Mouse (Mus musculus) stomach, embryonic 16.5 days (tissue): ENCODE data around the gene Man2a2. TPM values are rescaled to one million over a fixed set of nuclear protein-coding genes. Genes with fewer than 3 reads are reported as not detected.

Experiments
- ATAC-seq: fragments of 200-750 bp; cut with Nextera tagmentation; 2 replicates; pipeline ENCODE4 v1.8.0; 2017; ENCODE audit warnings: moderate number of reproducible peaks, moderate TSS enrichment; ENCODE audit not compliant: insufficient read depth, low FRiP score
- H3K27ac ChIP-seq: fragments of 300-500 bp; sonication (generic); 2 replicates; pipeline ENCODE4 v1.5.1; 2014; ENCODE audit warnings: low read length
- H3K27me3 ChIP-seq: fragments of 300-500 bp; sonication (generic); 2 replicates; pipeline ENCODE4 v1.6.1; 2014; ENCODE audit warnings: low read length, control low read depth, mixed read lengths; ENCODE audit not compliant: control insufficient read depth, insufficient read depth
- H3K36me3 ChIP-seq: fragments of 300-500 bp; sonication (generic); 2 replicates; pipeline ENCODE4 v1.6.1; 2014; ENCODE audit warnings: low read length; ENCODE audit not compliant: control insufficient read depth, insufficient read depth
- H3K4me1 ChIP-seq: fragments of 300-500 bp; sonication (generic); 2 replicates; pipeline ENCODE4 v1.6.1; 2014; ENCODE audit warnings: low read length, control low read depth, mixed read lengths; ENCODE audit not compliant: control insufficient read depth, insufficient read depth
- H3K4me2 ChIP-seq: fragments of 300-500 bp; sonication (generic); 2 replicates; pipeline ENCODE4 v1.6.1; 2014; ENCODE audit warnings: low read depth, low read length, mixed read lengths
- H3K4me3 ChIP-seq: fragments of 300-500 bp; sonication (generic); replicated peaks from 2 replicates; pipeline ENCODE4 v1.5.1; 2014; ENCODE audit warnings: mild to moderate bottlenecking, low read length
- H3K9ac ChIP-seq: fragments of 300-500 bp; sonication (generic); 2 replicates; pipeline ENCODE4 v1.6.1; 2014; ENCODE audit warnings: low read length
- H3K9me3 ChIP-seq: fragments of 300-500 bp; sonication (generic); replicated peaks from 2 replicates; pipeline ENCODE4 v1.6.1; 2016; ENCODE audit warnings: low read length, control low read depth; ENCODE audit not compliant: control insufficient read depth
- WGBS: fragments of 180-500 bp; shearing (Covaris S2); extraction: QIAGEN DNeasy Blood & Tissue Kit; methylation state at CpG from one replicate; pipeline ENCODE4 v1.1.7; 2014; 5-methylcytosine and 5-hydroxymethylcytosine counted together
- polyA plus RNA-seq: library from polyadenylated mRNA; unstranded; fragments of >200 nt; fragmentation: Nextera tagmentation; extraction: Ambion mirVana; gene quantifications from 2 replicates; pipeline ENCODE4 v1.2.1, GENCODE M21; 2015

Man2a2 gene
- polyA plus RNA-seq, 1 experiment from 2014 or later = 14.7 TPM

- no peak overlapping the region for H3K4me2 ChIP-seq
- H3K36me3 ChIP-seq = peaks cover 12% of the 10 kb centered on the region
- H3K9me3 ChIP-seq = no peaks in the 10 kb centered on the region
- H3K27me3 ChIP-seq = no peaks in the 10 kb centered on the region
- H3K27ac ChIP-seq = no peak overlapping the region
- no peak for ATAC-seq
- WGBS = 79% methylated on average over 2 of the region's 2 CpGs
- H3K4me3 ChIP-seq = no peak overlapping the region
- no peak overlapping the region for H3K9ac ChIP-seq
- peaks cover 7% of the 10 kb centered on the region for H3K4me1 ChIP-seq
Observed at GRCm38 (mm10) chr7:80301522-80301921, 69.7 kb downstream of the Man2a2 start.

GRCm38 (mm10) chr7:80299568-80299967 is 71.6 kb downstream of the Man2a2 start:
- Histone ChIP-seq H3K9me3 (no peaks in the 10 kb centered on the region), H3K4me2 (no peak overlapping the region), H3K4me3 (no peak overlapping the region), H3K27me3 (no peaks in the 10 kb centered on the region), H3K36me3 (peaks cover 12% of the 10 kb centered on the region), H3K27ac (no peak overlapping the region), H3K4me1 (peaks cover 17% of the 10 kb centered on the region), H3K9ac (no peak overlapping the region)
- 87% methylated on average over 3 of the region's 3 CpGs for WGBS
- no peak for ATAC-seq

Other genes starting within 250 kb of the Man2a2 start
- gene Sema4b, start 184.5 kb downstream of the Man2a2 start, polyA plus RNA-seq = 19.7 and 23.7 TPM in 2 replicates
- 141 and 167 TPM in 2 replicates for gene Cib1, start 138.6 kb downstream of the Man2a2 start, polyA plus RNA-seq
- gene Gdpgp1, start 138.5 kb downstream of the Man2a2 start, polyA plus RNA-seq = 4.0 and 4.7 TPM in 2 replicates
- gene Ttll13, start 125.0 kb downstream of the Man2a2 start, polyA plus RNA-seq = 0.56 and 1.1 TPM in 2 replicates
- gene Ngrn, start 110.2 kb downstream of the Man2a2 start, polyA plus RNA-seq = 52.2 and 53.3 TPM in 2 replicates
- 12.5 and 13.2 TPM in 2 replicates for gene Vps33b, start 101.7 kb downstream of the Man2a2 start, polyA plus RNA-seq
- gene Prc1, start 76.9 kb downstream of the Man2a2 start, polyA plus RNA-seq = 125 and 145 TPM in 2 replicates
- 9.4 and 11.7 TPM in 2 replicates for gene Rccd1, start 46.9 kb downstream of the Man2a2 start, polyA plus RNA-seq
- gene Unc45a, start 30.4 kb downstream of the Man2a2 start, polyA plus RNA-seq = 44.5 and 48.1 TPM in 2 replicates
- gene Hddc3, start 28.3 kb downstream of the Man2a2 start, polyA plus RNA-seq = 13.4 and 17.7 TPM in 2 replicates
- gene Fes, start 16.6 kb upstream of the Man2a2 start, polyA plus RNA-seq = 12.3 and 13.8 TPM in 2 replicates
- gene Furin, start 34.1 kb upstream of the Man2a2 start, polyA plus RNA-seq = 8.7 and 9.5 TPM in 2 replicates
- gene Blm, start 163.7 kb upstream of the Man2a2 start, polyA plus RNA-seq = 13.2 and 13.8 TPM in 2 replicates